Mouse (Mus musculus): ENCODE data around the gene Wwtr1.

Wwtr1 gene

DNA sequence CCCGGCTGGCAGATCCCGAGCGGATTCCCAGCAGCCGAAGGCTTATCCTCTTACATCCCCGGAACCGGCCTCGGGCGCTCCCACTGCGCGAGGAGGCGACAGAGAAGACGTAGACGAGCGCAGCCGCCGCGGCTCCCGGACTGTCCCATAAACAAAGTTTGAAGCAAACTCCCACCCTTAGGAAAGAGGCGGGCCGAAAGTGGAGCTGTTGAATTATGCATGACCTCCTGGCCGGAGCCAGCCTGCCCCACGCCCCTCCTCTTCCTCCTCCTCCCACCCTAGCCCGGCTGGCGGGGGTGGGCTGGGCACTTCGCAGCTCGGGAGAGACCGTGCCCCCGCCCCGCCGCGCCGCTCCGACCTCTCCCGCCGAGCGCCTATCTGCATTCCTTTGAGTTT, at the start of gene Wwtr1:
Wwtr1 (minus strand) TSS at position 251 of the 396 bp plus-strand sequence.
- DNase-seq = peak; percentile 96

DNA sequence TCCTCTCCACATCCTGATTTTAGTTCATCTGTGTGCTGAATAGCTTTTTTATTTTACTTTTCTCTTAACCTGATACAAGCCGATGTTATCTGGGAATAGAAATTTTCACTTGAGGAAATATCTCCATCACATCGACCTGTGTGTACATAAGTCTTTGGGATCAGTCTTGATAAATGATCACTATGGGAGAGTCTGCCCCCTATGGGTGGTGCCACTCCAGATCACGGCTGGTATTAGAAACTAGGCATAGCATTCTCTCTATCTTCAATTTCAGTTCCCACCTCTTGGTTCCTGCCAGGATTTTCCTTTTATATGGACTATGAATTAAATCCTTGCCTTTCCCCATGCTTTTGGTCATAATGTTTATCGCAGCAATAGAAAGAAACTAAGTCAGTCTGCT, 44.0 kb upstream of the Wwtr1 start:
- peak; percentile 61 for DNase-seq

DNA sequence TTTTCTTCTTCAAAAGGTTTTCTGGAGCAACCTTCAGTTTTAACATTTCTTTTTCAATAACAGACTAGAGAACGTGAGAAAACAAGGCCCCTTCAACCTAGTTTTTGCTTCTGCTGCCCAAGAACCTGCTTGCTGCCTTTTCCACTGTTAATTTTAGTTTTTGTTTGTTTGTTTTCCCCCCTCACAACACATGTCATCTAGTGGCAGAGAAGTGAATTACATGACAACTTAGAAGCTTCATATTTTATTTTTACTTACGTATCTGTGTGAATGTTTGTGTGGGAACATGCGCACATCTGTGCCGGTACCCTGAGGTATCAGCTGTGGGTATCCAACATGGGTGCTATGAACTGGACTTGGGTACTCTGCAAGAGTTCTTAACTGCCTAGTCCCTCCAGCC, 39.9 kb upstream of the Wwtr1 start:
- no peak for DNase-seq

DNA sequence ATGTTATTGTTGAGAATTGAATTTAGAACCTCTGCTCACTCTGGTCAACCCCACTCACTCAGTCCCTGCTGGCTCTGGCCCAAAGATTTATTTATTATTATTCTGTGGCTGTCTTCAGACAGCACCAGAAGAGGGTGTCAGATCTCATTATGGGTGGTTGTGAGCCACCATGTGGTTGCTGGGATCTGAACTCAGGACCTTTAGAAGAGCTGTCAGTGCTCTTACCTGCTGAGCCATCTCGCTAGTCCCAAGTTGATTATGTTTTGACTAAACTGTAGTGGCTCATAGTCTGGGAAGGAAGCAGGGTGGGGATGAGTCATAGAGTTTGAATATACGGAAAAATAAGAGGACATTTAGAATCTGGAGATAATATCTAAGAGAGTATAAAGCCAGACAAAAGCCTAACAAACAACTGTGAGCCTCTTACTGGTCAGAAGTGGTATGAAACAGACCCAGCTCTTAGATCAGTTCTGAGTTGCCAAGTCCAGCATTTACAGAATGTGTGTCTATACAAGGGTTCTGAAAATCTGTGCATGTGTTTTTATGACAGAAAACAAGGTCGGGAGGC, 36.8 kb upstream of the Wwtr1 start:
- no peak for DNase-seq

DNA sequence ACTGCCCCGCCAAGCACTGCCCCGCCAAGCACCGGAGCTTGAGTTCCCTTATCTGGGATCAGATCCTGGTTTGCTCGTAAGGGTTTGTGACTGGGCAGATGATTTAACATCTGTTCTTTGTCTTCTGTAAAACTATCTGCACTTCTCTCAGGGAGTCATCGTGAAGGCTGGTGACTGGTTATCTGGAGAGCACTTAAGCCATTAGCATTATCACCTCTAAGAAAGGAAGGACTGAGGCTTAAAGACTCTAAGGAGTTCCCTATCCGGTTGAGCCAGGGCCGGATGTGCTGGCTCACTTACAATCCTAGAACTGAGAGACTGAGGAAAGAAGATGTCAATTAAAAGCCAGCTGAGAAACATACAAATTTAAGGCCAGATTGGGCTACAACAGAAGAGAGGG, 36.1 kb upstream of the Wwtr1 start:
- no peak for DNase-seq

DNA sequence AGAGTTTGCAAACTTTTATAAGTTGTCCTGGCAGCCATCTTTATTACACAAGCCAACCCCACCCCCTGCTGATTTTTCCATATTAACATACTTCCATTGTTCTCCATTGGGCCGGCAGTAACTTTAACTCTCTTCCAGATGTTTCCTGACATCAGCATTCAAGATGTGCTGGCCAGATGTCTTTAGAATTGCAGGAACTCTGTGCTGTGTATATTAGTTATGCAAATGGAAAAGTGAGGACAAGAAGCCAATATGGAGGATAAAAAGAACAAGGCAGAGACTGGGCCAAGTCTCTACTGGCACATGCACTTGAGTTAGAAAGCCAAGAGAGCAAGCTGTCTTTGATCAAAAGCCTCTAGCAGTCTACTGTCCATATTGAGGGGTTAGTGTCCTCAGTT, 28.9 kb upstream of the Wwtr1 start:
- no peak for DNase-seq

DNA sequence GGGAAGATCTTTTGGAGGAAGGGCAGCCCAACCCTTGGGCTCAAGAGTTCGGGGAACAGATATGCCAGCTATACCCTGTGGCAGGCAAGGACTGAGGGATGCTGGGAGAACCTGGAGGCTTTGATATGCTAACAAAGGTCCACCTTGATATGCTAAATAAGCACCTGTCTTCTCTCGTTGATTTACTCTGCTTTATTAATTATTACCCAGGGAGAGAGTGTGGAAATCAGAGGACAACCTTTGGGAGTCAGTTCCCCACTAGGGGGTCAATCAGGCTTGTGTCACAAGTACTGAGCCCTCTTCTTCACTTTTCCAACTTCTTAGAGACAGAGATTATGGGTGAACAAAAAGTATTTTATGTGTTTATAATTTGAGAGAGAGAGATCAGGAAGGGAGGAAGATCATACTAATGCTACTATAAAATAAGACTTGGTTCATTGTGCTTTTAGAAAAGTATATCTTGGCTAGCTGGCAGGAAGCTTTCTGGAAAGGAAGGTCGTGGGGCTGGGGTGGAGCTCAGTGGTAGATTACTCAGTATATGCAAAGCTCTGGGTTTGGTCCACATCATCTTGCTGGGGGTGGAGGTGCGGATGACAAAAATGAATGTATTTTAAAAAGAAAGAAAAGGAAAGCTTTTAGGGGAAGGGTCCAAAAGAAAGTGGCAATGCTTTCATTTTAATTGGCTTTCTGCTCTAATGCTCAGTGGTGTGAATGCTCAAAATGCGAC, 28.3 kb upstream of the Wwtr1 start:
- no peak for DNase-seq

DNA sequence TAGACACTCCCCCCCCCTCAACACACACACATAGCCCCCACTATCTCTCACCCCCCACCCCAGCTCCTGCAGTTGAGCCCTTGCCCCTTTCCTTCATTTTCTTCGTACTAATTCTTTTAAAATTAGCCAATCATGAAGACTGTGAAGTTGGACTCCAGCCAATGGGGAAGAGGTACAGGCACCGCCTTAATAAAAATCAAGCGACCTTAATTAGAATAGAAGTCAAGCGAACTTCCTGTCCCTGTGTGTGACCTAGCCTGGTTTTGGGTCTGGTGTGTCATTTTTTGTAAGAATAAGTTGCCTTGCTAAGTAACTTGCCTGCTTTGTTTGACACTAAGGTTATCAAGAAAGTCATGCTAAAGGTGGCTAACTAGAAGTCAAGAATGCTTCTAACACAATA, 26.9 kb upstream of the Wwtr1 start:
- DNase-seq = no peak

DNA sequence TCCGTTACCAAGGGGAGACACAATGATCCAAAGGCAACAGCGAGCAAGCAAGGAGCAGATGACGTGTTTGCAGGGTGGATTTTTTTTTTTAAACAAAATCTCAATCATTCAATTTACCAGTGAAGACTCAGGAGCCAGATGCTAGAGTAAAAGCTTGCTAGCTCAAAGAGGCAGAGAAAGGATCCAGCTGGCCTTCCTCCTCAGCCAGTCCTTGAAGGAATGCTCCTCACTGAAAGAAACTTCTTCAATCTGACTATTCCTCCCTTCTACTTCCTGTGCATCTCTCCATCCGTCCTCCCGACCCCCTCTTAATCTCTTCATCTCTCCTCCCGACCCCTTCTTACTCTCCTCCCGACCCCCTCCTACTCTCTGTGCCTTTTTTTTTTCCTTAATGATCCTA, 20.9 kb upstream of the Wwtr1 start:
- no peak for DNase-seq

DNA sequence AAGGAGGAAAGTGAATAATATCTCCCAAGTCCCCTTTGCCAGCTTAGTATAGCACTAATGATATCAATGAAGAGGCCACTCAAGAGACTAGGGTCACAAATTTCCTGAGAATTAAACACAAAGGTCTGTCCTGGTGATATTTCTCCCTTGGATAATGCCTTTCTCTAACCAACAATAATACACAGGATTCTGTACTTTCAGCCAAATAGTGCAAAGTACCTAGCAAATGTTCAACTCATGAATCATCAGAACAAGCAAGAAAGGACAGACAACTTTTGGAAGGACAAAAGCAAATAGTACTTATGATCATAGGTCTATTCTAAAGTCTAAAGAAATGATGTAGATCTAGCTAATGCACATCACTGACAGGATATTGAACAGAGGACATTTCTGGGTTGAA, 19.8 kb upstream of the Wwtr1 start:
- DNase-seq = no peak

DNA sequence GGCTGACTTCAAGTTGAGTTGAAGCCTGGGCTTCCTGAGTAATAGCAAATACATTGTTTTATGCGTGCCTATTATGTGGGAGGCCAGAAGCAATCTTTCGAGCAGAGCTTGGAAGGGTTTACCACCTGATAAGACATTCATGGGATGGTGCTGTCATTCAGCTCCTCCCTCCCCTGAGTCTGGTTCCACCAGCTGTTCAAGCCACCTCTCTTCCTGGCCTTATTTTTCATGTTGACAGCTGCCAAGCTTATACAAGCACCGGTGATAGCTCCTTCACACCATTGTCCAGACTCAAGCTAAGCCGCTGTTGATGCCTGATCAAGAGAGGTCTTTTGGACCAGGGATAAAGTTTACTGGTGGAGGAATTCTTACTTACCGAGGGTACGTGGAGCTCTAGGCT, 10.3 kb upstream of the Wwtr1 start:
- DNase-seq = no peak

DNA sequence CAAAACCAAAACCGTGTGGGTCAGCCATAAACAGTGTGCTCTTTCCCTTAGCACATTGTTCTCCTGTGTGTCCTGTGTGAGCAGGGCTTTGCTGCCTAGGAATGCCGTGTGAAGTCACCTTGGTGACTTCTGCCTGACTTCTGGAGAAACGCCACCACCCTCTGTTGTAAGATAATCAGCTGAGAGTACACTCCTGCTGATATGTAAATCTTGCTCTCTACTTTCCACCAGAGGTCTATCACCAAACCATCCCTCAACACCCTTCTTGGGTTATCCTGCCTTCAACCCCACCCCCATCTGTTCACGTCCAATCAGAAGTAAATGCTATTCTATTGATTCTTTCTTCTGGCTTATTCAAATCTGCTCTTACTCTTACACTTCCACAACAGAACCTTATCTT, 7.8 kb upstream of the Wwtr1 start:
- DNase-seq = no peak

DNA sequence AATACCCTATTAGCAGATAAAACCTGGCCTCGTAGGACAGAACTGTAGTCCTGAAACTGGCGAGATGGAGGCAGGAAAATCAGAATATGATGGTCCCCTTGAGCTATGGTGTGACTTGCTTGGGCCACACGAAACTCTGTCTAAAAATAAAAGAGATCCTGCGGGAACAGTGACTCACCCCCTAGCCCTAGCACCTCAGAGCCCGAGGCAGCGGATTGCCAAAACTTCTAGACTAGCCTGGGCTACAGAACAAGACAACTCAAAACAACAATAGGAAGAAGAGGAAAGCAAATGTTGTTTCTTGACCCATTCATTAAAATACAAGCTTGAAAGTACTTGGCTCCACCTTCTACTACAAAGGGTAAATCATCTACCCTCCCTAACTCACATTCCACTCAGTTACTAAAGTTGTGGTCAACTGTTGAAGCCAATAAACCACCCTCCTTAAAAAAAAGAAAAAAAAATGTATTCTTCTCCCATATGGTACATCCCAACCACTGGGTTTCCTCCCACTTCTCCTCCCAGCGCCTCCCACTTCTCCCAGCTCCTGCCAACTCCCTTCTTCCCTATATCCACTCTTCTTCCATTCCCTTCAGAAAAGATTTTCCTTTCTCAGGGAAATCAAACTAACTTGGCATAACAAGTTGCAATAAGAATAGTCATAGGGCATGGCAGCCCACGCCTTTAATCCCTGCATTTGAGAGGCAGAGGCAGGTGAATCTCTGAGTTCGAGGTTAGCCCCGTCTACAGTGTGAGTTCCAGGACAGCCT, 4.9 kb upstream of the Wwtr1 start:
- DNase-seq = no peak

DNA sequence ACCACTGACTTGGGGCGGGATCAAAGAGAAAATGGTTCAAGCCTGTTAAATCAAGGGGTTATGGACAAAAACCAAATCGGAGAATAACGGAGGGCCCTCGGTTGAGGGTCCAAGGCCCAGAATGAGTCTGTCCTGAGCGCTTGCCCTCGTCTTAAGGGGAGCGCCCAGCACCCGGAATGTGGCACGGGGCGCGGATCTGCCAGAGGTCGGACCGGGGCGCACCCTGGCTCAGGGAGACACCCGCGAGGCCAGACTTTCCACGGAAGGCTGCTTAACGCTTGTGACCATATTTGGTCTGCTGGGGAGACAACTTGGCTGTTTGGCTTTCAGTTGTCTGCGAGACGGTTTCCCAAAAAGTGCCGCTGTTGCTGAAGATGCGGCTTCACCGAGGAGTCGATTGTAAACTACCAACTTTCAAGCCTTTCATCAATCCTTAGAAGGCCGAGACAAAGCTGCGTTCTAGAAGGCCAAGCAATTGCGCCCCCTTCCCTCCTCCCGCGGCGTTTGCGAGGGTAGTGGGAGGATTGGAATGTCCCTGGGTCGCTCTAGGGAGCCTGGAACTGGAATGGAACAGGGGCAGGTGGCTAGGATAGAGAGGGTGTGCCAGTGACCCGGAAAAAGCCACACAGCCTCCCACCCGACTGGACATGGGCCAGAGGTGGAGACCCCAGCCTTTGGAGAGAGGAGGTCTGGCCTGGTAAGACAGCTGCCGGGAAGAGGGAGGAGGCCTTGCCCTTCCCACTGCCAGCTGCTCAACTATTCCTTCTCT, 530 bp upstream of the Wwtr1 start:
- DNase-seq = peak; percentile 85

DNA sequence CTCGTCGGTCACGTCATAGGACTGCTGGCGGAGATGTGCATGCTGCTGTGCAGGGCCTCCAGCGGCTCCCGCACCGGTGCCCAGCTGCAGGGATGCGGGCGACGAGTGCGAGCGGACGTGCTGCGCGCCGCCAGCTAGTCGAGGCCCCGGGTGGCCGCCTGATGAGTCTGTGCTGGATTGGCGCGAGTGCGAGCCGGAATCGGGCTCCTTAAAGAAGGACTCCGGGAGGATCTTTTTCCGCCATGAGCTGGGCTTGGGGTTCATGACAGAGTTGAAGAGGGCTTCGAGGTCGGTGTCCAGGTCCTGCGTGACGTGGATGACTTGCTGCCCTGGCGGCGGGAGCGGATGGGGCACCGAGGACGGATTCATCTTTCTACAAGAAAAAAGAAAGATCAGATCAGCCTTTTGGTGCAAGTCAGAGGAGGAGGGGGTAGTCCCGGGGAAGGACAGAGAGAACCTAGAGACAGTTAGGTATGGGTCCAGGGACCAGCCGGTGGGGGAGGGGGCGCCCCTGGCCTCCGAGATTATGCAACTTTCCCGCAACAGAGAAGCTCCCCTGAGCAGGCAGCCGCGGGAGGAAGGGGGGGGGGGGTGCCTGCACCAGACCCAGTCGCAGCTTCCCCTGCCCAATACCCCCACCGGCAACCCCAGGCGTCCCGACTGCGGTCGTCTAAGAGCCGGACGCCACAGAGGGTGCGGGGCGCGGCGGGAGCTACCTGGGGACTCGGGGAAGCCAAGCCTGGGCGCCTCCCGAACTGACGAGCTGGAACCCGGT, 638 bp downstream of the Wwtr1 start:
- peak; percentile 78 for DNase-seq

DNA sequence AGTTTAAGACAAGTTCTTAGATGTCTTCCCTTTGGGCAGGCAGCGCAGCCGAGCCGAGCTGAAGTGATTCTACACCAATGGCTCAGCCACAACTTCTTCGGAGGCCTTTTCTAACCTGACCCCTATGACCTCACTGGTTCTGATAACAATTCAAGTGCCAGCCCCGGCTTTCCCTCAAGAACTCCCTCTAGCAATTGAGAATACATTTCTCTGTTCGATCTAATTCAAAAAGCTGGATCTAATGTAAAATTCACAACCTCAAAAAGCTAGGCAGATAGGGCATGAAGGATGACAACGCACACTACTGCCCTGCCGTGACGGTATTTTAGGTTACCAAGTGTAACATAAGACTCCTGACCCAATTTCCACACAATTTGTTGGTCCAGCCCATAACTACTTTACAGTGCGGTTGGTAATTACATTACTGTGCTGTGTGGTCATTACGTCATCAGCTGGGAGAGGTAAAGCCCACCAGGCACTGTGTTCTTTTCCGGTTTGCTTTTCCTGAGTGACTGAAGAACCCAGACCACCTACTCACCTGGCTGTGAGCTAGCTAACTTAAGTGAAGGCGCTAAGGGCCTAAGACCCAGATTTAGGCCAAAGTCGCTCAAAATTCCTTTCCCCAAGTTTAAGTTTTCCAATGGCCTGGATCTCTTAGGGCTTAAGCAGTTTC, 1.7 kb downstream of the Wwtr1 start:
- no peak for DNase-seq

DNA sequence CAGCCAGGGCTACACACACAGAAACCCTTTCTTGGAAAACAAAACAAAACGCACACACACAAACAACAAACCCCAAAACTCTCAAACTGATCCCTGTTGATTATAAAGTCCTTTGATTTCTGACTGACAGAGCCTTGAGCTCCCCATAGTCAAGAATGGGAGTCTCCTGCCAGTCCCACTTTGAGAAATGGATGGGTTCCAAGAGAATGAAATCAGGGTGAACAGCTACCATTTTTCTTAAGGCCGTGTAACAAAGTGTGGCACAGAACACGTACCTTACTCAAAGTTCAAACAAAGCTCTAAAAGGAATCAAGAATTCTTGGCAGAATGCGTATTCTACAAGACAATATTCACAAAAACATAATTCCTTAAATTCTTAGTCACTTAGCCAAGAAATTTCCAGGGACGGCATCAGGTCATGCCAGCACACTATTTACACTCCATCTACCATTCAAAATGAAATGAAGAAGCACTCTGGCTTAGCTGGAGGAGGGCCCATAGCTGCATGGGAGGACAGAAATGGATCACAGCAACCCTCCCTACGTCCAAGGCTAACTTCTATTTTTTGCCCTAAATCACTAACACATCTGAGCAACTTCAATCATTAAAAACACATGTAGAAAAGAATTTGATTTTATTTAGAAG, 3.3 kb downstream of the Wwtr1 start:
- no peak for DNase-seq

DNA sequence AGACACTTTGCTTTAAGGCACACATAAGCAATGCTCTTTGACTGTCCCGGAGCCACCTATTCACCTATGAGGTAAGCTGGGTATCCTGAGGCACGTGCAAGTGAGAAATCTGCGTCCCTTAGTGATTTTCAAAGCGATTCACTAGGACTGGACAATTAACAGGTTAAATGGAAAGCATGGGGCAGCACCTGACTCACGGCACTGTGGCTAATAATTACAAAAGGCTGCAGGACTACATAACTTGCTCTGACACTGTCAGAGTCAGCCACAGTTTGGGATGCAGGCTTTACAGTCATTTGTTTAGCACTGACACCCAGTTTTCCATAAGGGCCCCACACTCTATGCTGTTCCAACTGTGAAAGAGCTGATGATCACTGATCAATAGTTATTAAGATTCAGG, 9.1 kb downstream of the Wwtr1 start:
- peak; percentile 40 for DNase-seq

DNA sequence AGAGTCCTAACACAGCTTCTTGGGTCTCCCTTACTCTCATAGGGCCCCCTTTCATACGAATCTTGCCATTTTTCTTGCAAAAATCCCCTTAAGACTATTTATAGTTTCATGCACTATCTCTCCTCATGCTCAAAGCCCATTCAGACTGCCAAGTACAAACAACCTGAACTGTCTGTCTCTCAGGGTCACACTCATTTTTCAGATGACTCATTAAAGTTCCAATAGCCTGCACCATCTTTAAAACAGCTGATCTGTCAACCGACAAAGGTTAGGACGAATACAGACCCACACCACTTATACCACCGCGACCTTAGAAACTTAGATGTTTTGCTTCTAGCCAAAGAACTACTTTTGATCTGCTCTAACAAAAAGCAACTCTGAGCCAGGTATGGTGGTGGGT, 12.1 kb downstream of the Wwtr1 start:
- DNase-seq = no peak

DNA sequence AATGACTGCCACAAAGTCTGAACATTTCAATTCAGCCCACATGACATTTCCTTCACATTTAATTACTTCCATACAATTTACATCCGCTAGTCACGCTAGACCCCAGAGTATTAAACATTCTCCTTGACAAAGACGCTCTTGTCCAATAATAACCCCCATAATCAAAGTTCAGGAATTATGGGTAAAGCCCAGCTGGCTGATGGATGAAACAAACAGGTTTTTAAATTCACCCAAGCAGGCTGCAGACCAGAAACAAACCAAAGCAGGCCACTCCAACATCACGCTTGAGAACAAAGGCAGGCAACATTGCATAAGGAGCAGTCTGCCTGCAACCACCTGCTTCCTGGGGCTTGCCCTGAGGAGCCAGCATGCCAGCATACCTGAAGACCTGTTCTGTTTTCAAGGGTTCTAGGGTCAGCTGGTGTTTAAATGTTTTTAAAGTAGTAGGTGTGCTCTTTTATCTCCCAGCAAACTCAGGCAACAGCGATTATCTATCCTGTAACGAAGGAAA, 12.7 kb downstream of the Wwtr1 start:
- no peak for DNase-seq

DNA sequence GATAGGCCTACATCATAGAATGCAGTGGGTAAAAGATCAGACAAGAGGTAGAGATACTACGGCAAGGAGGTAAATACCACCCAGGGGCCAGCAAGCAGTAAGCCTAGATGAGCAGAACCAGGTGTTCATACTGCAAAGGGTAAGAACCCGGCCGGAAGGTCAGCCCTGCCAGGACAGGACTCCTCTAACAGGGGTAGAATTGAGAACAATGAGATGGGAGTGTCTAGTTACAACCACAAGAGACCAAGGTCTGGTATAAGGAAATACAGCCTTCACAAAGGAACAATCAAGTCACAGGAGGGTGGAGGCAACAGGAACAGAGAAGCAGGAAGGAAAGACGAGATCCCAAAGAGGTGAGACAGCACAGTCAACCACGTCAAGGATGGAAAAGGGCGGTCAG, 16.9 kb downstream of the Wwtr1 start:
- DNase-seq = no peak
